ENCODE assay signal across 10 mouse cellular contexts in genomic region chr14:46955574-46956043, GRCm38 (mm10).
DNase-seq lines count a peak whose midpoint lies in the region; ATAC-seq and TF ChIP-seq lines count a peak whose summit lies in the region.
"Had no signal": no experiment of that assay in that cellular context is flagged by ENCODE, and none has a peak within 500 bp of the region (broad histone marks: within the 10 kb centered on the region; RNA-seq: fewer than 3 reads in every experiment).

No protein-coding gene starts in this region.

- 39% methylated on average over 9 of the region's 9 CpGs for WGBS in midbrain, postnatal 0 days
- 37% methylated on average over 9 of the region's 9 CpGs for WGBS in midbrain, embryonic 10.5 days
- WGBS in stomach, postnatal 0 days, result 19% methylated on average over 9 of the region's 9 CpGs

- H3K4me3 ChIP-seq in midbrain, postnatal 0 days (ENCODE audit: low read depth, low read length), result no peak overlapping the region
- no peak overlapping the region for H3K4me3 ChIP-seq in midbrain, embryonic 10.5 days
- no peak overlapping the region for H3K4me3 ChIP-seq in stomach, postnatal 0 days (ENCODE audit: low read depth, low read length)

- no peaks in the 10 kb centered on the region for H3K27me3 ChIP-seq in midbrain, postnatal 0 days (ENCODE audit: insufficient read depth, low read length)
- no peaks in the 10 kb centered on the region for H3K27me3 ChIP-seq in midbrain, embryonic 10.5 days (ENCODE audit: low read depth, poor library complexity, severe bottlenecking)
- H3K27me3 ChIP-seq in stomach, postnatal 0 days (ENCODE audit: control insufficient read depth, insufficient read depth, low read length), result no peaks in the 10 kb centered on the region

- TF ChIP-seq CTCF in midbrain, postnatal 0 days (IDR thresholded peaks at IDR 0.05), result 0 out of 2 replicates have a peak, but pooled peaks have one; percentile 16
- peak; percentile 42 for TF ChIP-seq CTCF in stomach, postnatal 0 days (IDR thresholded peaks at IDR 0.05; ENCODE audit: low read depth)

- H3K9me3 ChIP-seq in midbrain, postnatal 0 days (ENCODE audit: low read length), result no peaks in the 10 kb centered on the region
- H3K9me3 ChIP-seq in midbrain, embryonic 10.5 days (replicated peaks), result no peaks in the 10 kb centered on the region
- H3K9me3 ChIP-seq in stomach, postnatal 0 days (ENCODE audit: control insufficient read depth, low read length), result no peaks in the 10 kb centered on the region

- H3K4me2 ChIP-seq in midbrain, postnatal 0 days (ENCODE audit: low read depth, low read length, poor library complexity, severe bottlenecking), result no peak overlapping the region
- no peak overlapping the region for H3K4me2 ChIP-seq in stomach, postnatal 0 days (replicated peaks; ENCODE audit: low read depth)

- H3K27ac ChIP-seq in midbrain, postnatal 0 days (ENCODE audit: low read depth, low read length), result no peak overlapping the region
- H3K27ac ChIP-seq in midbrain, embryonic 10.5 days (replicated peaks), result no peak overlapping the region
- H3K27ac ChIP-seq in stomach, postnatal 0 days (replicated peaks), result no peak overlapping the region

- no peaks in the 10 kb centered on the region for H3K36me3 ChIP-seq in midbrain, postnatal 0 days (ENCODE audit: insufficient read depth, low read length)
- H3K36me3 ChIP-seq in midbrain, embryonic 10.5 days, result no peaks in the 10 kb centered on the region
- no peaks in the 10 kb centered on the region for H3K36me3 ChIP-seq in stomach, postnatal 0 days (ENCODE audit: control insufficient read depth, insufficient read depth, low read length)

- H3K9ac ChIP-seq in midbrain, postnatal 0 days (replicated peaks; ENCODE audit: low read length, poor library complexity, severe bottlenecking), result no peak overlapping the region
- no peak overlapping the region for H3K9ac ChIP-seq in stomach, postnatal 0 days (ENCODE audit: low read length)

- DNase-seq in heart, adult 11 months, result peak; percentile 75
- DNase-seq in heart, postnatal 4 days, result no peak
- DNase-seq in midbrain, postnatal 0 days (ENCODE audit: low spot score), result no peak
- DNase-seq in midbrain, embryonic 10.5 days (ENCODE audit: low spot score), result no peak
- peak; percentile 32 for DNase-seq in kidney, postnatal 14 days
- no peak for DNase-seq in stomach, postnatal 0 days (ENCODE audit: low spot score)
- DNase-seq in right cerebral cortex, adult 2 months (ENCODE audit: low spot score in 2 of 2), result no peak
- DNase-seq in cerebellum, adult 9-11 months, result no peak
- DNase-seq: cerebellum, postnatal 36 days; right cerebral cortex, postnatal 4 days had no signal

- ATAC-seq in midbrain, postnatal 0 days (ENCODE audit: low FRiP score), result no peak
- no peak for ATAC-seq in stomach, postnatal 0 days (ENCODE audit: low FRiP score, low TSS enrichment)

- H3K4me1 ChIP-seq in midbrain, postnatal 0 days (ENCODE audit: insufficient read depth, low read length), result no peaks in the 10 kb centered on the region
- peaks cover 31% of the 10 kb centered on the region for H3K4me1 ChIP-seq in midbrain, embryonic 10.5 days
- H3K4me1 ChIP-seq in stomach, postnatal 0 days (replicated peaks; ENCODE audit: control insufficient read depth, insufficient read depth), result 0 out of 2 replicates have a peak, but pooled peaks cover 2% of the 10 kb centered on the region

- TF ChIP-seq EP300 in stomach, postnatal 0 days (optimal IDR thresholded peaks at IDR 0.05), result no peak

Comparison
In these comparisons a context has a peak if more than half of its experiments do, and no peak if none do; other contexts are left out.
1. DNase-seq: peak in heart, adult 11 months (single experiment) and kidney, postnatal 14 days (single experiment); none in heart, postnatal 4 days (single experiment), midbrain, postnatal 0 days (single experiment), midbrain, embryonic 10.5 days (single experiment), stomach, postnatal 0 days (single experiment), right cerebral cortex, adult 2 months (0 of 2) and cerebellum, adult 9-11 months (single experiment).